Mouse (Mus musculus): ENCODE results near the gene Orm2.
A peak's percentile ranks its signal among the peaks of the same experiment; 100 is the strongest.

DNA sequence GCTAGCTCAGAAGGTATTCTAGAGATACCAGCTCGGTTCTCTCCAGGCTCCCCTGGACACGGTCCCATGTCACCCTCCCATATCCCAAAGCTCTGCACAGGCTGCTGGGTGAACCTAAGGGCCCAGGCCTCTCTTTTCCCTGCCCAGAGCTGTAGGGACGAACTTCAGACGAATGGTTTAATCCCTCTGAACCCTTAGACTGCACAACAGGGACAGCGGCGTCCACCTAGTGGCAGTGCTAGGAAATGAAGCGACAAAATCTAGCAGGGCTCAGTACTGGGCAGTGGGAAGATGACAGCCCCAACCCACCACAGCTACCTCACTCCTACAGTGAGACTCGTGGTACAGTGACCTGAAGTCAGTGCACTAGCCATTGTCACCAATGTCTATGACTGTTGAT is 46.4 kb downstream of the Orm2 start:
- TF ChIP-seq EP300 (IDR thresholded peaks at IDR 0.05; ENCODE audit: low read depth) (no peak), CTCF (IDR thresholded peaks at IDR 0.05; ENCODE audit: low read depth) (peak; percentile 89)

All from liver, postnatal 0 days (tissue).